Mouse (Mus musculus): ENCODE results near the gene Mical1.

DNA sequence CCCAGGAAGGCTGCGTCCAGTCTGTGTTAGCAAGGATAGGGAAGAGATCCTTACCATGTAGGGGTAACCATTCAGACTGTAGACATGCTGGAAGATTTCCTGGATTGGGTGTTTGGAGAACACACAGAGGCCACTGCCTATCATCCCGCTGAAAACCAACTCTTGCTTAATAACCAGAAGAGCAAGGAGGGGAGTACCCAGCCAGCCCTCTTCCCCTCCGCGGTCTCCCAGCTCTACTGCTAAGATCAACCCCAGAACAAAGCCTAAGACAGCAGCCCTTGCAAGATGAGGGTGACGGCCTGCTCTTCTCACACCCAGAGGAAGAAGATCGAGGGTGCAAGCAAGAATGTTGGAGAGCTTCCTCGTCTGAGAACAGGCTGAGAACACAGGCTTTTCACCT is 12.8 kb downstream of the Mical1 start:
- TF ChIP-seq CTCF (IDR thresholded peaks at IDR 0.05; ENCODE audit: low read depth) (no peak), EP300 (IDR thresholded peaks at IDR 0.05; ENCODE audit: low read depth) (no peak)
